Mouse (Mus musculus) midbrain, embryonic 15.5 days (tissue): ENCODE results near the gene Crcp. TPM values are rescaled to one million over a fixed set of nuclear protein-coding genes. Genes with fewer than 3 reads are reported as not detected.
A peak's percentile ranks its signal among the peaks of the same experiment; 100 is the strongest.

ENCODE experiments used
- ATAC-seq: fragments of 200-750 bp; cut with Nextera tagmentation; replicated peaks from 2 replicates; pipeline ENCODE4 v1.8.0; 2017; ENCODE audit warnings: moderate TSS enrichment
- H3K27ac ChIP-seq: fragments of 300-500 bp; sonication (generic); 2 replicates; pipeline ENCODE4 v1.5.1; 2015; ENCODE audit warnings: mild to moderate bottlenecking, inconsistent platforms
- H3K27me3 ChIP-seq: fragments of 300-500 bp; sonication (generic); replicated peaks from 2 replicates; pipeline ENCODE4 v1.6.1; 2015; ENCODE audit warnings: inconsistent platforms
- H3K36me3 ChIP-seq: fragments of 300-500 bp; sonication (generic); replicated peaks from 2 replicates; pipeline ENCODE4 v1.6.1; 2015; ENCODE audit warnings: inconsistent platforms
- H3K4me1 ChIP-seq: fragments of 300-500 bp; sonication (generic); 2 replicates; pipeline ENCODE4 v1.6.1; 2015; ENCODE audit warnings: inconsistent platforms
- H3K4me2 ChIP-seq: fragments of 300-500 bp; sonication (generic); 2 replicates; pipeline ENCODE4 v1.6.1; 2015; ENCODE audit warnings: inconsistent platforms, mild to moderate bottlenecking, moderate library complexity
- H3K4me3 ChIP-seq: fragments of 300-500 bp; sonication (generic); 2 replicates; pipeline ENCODE4 v1.5.1; 2015; ENCODE audit warnings: mild to moderate bottlenecking, inconsistent platforms
- H3K9ac ChIP-seq: fragments of 300-500 bp; sonication (generic); 2 replicates; pipeline ENCODE4 v1.6.1; 2015; ENCODE audit warnings: mild to moderate bottlenecking, inconsistent platforms
- H3K9me3 ChIP-seq: fragments of 300-500 bp; sonication (generic); 2 replicates; pipeline ENCODE4 v1.6.1; 2016; ENCODE audit warnings: inconsistent platforms
- WGBS: fragments of 180-500 bp; shearing (Covaris S2); methylation state at CpG from one replicate; pipeline ENCODE4 v1.1.7; 2015; ENCODE audit warnings: mixed read lengths; 5-methylcytosine and 5-hydroxymethylcytosine counted together
- polyA plus RNA-seq: library from polyadenylated mRNA; unstranded; fragments of >200 nt; fragmentation: Nextera tagmentation; extraction: Ambion mirVana; gene quantifications from 2 replicates; pipeline ENCODE4 v1.2.1, GENCODE M21; 2015

The Crcp gene
- polyA plus RNA-seq, 1 experiment from 2014 or later = 88.6 TPM

- H3K4me1 ChIP-seq = no peaks in the 10 kb centered on the region
- H3K36me3 ChIP-seq = peaks cover 10% of the 10 kb centered on the region; the same call in 1 of the 2 replicates
- no peak overlapping the region for H3K9ac ChIP-seq
- H3K27ac ChIP-seq = no peak overlapping the region
- no peak overlapping the region for H3K4me2 ChIP-seq
- H3K4me3 ChIP-seq = no peak overlapping the region
- ATAC-seq = no peak
- no peaks in the 10 kb centered on the region for H3K27me3 ChIP-seq
- WGBS = 31% methylated on average over 6 of the region's 6 CpGs
- H3K9me3 ChIP-seq = no peaks in the 10 kb centered on the region
Observed at GRCm38 (mm10) chr5:130050416-130050815, 21.3 kb downstream of the Crcp start.

DNA sequence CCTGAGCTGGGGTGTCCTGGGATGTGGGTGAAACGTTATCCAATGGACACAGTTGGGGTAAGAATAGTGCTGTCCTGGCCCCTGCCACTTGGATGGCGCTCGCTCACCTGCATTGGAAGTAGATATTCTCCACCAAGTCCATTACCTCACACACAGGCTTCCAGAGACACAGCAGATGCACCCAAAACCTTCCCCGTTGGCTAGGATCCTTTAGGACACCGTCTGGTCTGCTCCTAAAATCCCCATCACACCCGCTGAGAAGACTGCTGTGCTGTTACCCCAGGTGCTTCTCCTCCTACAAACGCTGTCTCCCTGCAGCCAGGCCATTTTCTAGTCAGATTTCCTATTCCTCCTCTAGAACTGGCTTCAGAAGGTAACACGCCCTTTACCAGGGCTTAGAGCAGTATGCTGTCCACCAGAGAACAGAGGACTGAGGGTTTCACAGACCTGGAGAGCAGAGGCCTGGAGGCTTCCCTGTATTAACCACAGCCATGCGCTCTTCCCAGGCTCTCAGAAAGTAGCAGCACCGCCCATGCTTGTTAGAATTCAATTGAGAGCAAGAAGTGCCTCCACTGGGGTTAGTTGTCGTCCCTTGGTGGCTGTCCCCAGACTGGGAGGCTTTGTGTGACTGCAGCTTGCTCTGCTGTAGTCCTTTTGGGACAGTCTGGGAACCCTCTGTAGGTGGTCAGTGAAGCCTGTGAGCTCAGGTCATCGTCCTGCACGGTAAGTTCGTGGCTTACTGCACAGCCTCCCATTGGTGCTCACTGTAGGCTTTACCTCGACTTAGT, 22.2 kb downstream of the Crcp start:
- WGBS = 83% methylated on average over 15 of the region's 15 CpGs
- H3K36me3 ChIP-seq = peaks cover 11% of the 10 kb centered on the region; the same call in 1 of the 2 replicates
- H3K9me3 ChIP-seq = no peaks in the 10 kb centered on the region

DNA sequence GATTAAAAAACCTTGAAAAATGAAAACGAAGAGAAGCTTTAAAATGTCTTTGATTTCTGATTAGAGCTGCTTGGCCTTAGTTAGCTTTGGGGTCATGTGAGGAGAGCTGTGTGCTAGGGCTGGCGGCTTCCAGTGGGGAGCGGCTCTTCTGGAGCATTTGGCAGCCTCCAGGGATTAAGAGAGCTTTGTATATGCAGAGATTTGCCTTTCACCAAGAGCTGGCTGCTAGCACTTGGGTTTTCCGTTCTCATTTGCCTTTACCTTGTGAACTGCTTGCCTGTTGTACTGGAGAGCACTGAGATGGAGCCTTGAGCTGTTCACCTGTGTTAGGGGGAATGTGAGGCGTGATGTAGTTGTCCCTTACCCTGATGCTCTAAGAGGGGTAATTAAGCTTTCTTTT, 23.4 kb downstream of the Crcp start:
- H3K9ac ChIP-seq = no peak overlapping the region
- no peak for ATAC-seq

More for the DNA sequence above, 22.2 kb downstream of the Crcp start:
- H3K4me1 ChIP-seq = no peaks in the 10 kb centered on the region
- ATAC-seq = no peak
- no peak overlapping the region for H3K4me3 ChIP-seq
- no peaks in the 10 kb centered on the region for H3K27me3 ChIP-seq
- H3K27ac ChIP-seq = no peak overlapping the region
- H3K9ac ChIP-seq = no peak overlapping the region
- H3K4me2 ChIP-seq = no peak overlapping the region

DNA sequence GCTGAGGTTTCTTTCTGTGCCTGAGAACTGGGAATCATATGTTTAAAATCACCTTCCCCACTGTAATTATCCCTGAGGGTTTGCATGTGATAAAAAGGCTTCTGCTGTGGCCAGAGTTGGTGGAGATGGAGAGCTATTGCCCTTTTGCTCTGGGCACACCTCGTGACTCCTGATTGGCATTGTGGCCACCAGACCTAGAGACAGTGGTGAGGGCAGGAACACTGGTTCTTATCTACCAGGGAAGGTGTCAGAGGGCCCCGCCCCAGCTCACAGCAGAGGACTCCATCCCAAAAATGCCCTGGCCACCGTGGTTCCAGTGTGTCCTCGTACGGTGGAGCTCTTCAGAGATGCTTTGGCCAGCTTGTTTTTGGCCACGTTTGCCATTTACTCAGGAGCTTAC, 23.9 kb downstream of the Crcp start:
- Histone ChIP-seq H3K9ac (no peak overlapping the region), H3K27ac (no peak overlapping the region), H3K4me3 (no peak overlapping the region), H3K36me3 (peaks cover 5% of the 10 kb centered on the region; the same call in 1 of the 2 replicates), H3K9me3 (no peaks in the 10 kb centered on the region), H3K4me2 (no peak overlapping the region), H3K4me1 (no peaks in the 10 kb centered on the region), H3K27me3 (no peaks in the 10 kb centered on the region)
- no peak for ATAC-seq
- WGBS = 89% methylated on average over 6 of the region's 6 CpGs

More for the DNA sequence above, 23.4 kb downstream of the Crcp start:
- no peak overlapping the region for H3K27ac ChIP-seq
- H3K36me3 ChIP-seq = peaks cover 5% of the 10 kb centered on the region; the same call in 1 of the 2 replicates
- no peaks in the 10 kb centered on the region for H3K9me3 ChIP-seq
- H3K27me3 ChIP-seq = no peaks in the 10 kb centered on the region
- no peak overlapping the region for H3K4me3 ChIP-seq
- no peak overlapping the region for H3K4me2 ChIP-seq
- H3K4me1 ChIP-seq = no peaks in the 10 kb centered on the region
- WGBS = 68% methylated on average over 5 of the region's 5 CpGs

GRCm38 (mm10) chr5:130055688-130056087, 26.6 kb downstream of the Crcp start:
- WGBS = 92% methylated on average over 4 of the region's 4 CpGs
- H3K36me3 ChIP-seq = peaks cover 5% of the 10 kb centered on the region; the same call in 1 of the 2 replicates

DNA sequence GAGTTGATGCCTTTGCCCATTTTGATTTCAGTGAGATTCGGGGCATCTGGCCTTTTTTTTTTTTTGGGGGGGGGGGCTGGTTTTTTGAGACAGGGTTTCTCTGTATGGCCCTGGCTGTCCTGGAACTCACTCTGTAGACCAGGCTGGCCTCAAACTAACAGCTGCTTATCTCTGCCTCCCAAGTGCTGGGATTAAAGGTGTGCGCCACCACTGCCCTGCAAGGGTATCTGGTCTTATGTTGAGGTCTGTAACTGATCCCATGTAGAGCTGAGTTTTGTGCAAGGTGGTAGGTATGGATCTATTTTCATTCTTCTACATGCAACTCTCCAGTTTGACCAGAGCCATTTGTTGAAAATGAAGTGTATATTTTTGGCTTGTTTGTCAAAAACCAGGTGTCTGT, 27.2 kb downstream of the Crcp start:
- no peak for ATAC-seq
- peaks cover 5% of the 10 kb centered on the region; the same call in 1 of the 2 replicates for H3K36me3 ChIP-seq
- H3K4me2 ChIP-seq = no peak overlapping the region
- no peaks in the 10 kb centered on the region for H3K9me3 ChIP-seq
- no peaks in the 10 kb centered on the region for H3K27me3 ChIP-seq
- no peak overlapping the region for H3K4me3 ChIP-seq
- H3K4me1 ChIP-seq = no peaks in the 10 kb centered on the region
- no peak overlapping the region for H3K9ac ChIP-seq
- H3K27ac ChIP-seq = no peak overlapping the region
- WGBS = 98% methylated on average over 2 of the region's 2 CpGs

More at GRCm38 (mm10) chr5:130055688-130056087, 26.6 kb downstream of the Crcp start:
- H3K4me3 ChIP-seq = no peak overlapping the region
- H3K4me1 ChIP-seq = no peaks in the 10 kb centered on the region
- H3K9ac ChIP-seq = no peak overlapping the region
- H3K4me2 ChIP-seq = no peak overlapping the region
- no peaks in the 10 kb centered on the region for H3K27me3 ChIP-seq
- no peak overlapping the region for H3K27ac ChIP-seq
- H3K9me3 ChIP-seq = no peaks in the 10 kb centered on the region
- ATAC-seq = no peak

DNA sequence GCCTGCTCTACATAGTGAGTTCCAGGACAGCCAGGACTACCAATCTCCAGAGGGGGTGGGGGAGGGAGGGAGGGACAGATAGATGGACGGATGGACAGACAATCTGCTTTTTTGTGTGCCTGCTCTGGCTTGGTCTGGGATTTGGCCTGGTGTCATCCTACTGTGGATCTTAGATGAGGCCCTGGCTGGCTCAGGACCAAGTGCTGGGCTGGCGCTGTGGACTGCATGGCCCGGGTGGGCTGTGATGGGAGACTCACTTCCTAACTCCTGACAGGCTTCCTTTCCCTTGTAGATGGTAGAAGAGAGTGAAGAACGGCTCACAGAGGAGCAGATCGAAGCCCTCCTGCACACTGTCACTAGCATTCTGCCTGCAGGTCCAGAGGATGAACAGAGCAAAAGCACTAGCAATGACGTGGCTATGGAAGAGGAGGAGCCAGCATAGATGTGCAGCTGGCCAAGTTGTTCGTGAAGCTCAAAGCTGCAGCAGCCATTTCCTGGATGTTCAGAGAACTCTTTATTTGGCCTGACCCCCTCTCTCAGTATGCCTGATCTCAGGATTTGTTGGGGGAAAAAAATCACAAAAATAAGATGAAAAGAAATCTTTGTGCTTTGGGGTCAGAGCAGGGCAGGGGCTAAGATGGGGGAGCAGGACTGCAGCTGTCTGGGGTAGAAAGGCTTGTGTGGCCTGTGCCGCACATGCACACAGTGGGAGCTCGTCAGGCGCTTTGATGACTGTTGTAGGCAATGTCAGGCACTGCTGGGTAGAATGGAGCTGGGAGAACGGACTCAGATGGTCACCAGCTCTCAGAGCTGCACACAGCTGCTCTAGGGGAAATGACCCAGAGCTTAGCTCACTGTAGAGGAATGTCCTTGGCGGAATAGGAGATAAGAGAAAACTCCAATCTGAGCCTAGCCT, 30.6 kb downstream of the Crcp start:
- H3K4me2 ChIP-seq = no peak overlapping the region
- no peak overlapping the region for H3K9ac ChIP-seq
- no peak overlapping the region for H3K4me3 ChIP-seq
- H3K4me1 ChIP-seq = no peaks in the 10 kb centered on the region
- 66% methylated on average over 12 of the region's 12 CpGs for WGBS
- 0 out of 2 replicates have a peak overlapping the region, but pooled peaks have one; percentile 15 for H3K27ac ChIP-seq
- no peaks in the 10 kb centered on the region for H3K9me3 ChIP-seq
- ATAC-seq = no peak
- H3K27me3 ChIP-seq = no peaks in the 10 kb centered on the region
- peaks cover 5% of the 10 kb centered on the region; the same call in 1 of the 2 replicates for H3K36me3 ChIP-seq

GRCm38 (mm10) chr5:130060329-130060665, 31.2 kb downstream of the Crcp start:
- ATAC-seq = no peak
- no peak overlapping the region for H3K9ac ChIP-seq
- H3K4me3 ChIP-seq = no peak overlapping the region
- no peaks in the 10 kb centered on the region for H3K27me3 ChIP-seq
- H3K4me1 ChIP-seq = no peaks in the 10 kb centered on the region
- no peaks in the 10 kb centered on the region for H3K9me3 ChIP-seq
- no peak overlapping the region for H3K4me2 ChIP-seq
- WGBS = 88% methylated on average over 4 of the region's 4 CpGs
- H3K36me3 ChIP-seq = peaks cover 3% of the 10 kb centered on the region; the same call in 1 of the 2 replicates
- no peak overlapping the region for H3K27ac ChIP-seq

- 88% methylated on average over 2 of the region's 2 CpGs for WGBS
- H3K9ac ChIP-seq = no peak overlapping the region
- 0 out of 2 replicates have a peak overlapping the region, but pooled peaks have one; percentile 15 for H3K27ac ChIP-seq
- H3K4me3 ChIP-seq = no peak overlapping the region
- H3K27me3 ChIP-seq = no peaks in the 10 kb centered on the region
- no peaks in the 10 kb centered on the region for H3K9me3 ChIP-seq
- H3K4me1 ChIP-seq = no peaks in the 10 kb centered on the region
- H3K4me2 ChIP-seq = no peak overlapping the region
- no peaks in the 10 kb centered on the region; the same call in 1 of the 2 replicates for H3K36me3 ChIP-seq
- no peak for ATAC-seq
Observed at GRCm38 (mm10) chr5:130062096-130062495, 33.0 kb downstream of the Crcp start.

DNA sequence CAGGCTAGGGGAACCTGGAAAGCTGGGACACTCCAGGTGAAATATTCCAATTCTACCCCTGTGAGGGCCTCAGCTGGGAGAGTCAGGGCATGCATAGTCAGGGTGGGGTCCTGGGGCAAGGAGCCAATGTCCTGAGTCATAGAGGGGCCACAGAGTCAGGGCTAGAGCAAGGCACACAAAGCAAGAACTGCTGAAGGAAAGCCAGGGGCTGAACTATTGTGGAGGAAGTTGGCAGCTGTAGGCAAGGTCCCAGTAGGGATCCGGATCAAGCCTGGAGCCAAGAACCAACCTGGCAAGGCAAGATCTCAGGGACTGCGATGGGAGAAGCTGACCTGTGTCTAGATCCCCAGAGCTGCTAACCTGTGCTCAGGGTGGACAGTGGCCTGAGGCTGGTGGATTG, 34.7 kb downstream of the Crcp start:
- Histone ChIP-seq H3K27me3 (no peaks in the 10 kb centered on the region), H3K9ac (no peak overlapping the region), H3K9me3 (no peaks in the 10 kb centered on the region), H3K27ac (no peak overlapping the region), H3K4me2 (no peak overlapping the region), H3K4me3 (no peak overlapping the region), H3K36me3 (no peaks in the 10 kb centered on the region; the same call in 1 of the 2 replicates), H3K4me1 (no peaks in the 10 kb centered on the region)
- 86% methylated on average over 2 of the region's 2 CpGs for WGBS
- no peak for ATAC-seq

GRCm38 (mm10) chr5:130065579-130065978, 36.5 kb downstream of the Crcp start:
- no peaks in the 10 kb centered on the region; the same call in 1 of the 2 replicates for H3K9me3 ChIP-seq
- no peak overlapping the region for H3K4me3 ChIP-seq
- no peaks in the 10 kb centered on the region for H3K27me3 ChIP-seq
- H3K9ac ChIP-seq = no peak overlapping the region
- H3K4me1 ChIP-seq = no peaks in the 10 kb centered on the region
- H3K4me2 ChIP-seq = no peak overlapping the region
- no peak for ATAC-seq
- H3K27ac ChIP-seq = no peak overlapping the region
- 97% methylated on average over 1 of the region's 1 CpGs for WGBS
- no peaks in the 10 kb centered on the region; the same call in 1 of the 2 replicates for H3K36me3 ChIP-seq

DNA sequence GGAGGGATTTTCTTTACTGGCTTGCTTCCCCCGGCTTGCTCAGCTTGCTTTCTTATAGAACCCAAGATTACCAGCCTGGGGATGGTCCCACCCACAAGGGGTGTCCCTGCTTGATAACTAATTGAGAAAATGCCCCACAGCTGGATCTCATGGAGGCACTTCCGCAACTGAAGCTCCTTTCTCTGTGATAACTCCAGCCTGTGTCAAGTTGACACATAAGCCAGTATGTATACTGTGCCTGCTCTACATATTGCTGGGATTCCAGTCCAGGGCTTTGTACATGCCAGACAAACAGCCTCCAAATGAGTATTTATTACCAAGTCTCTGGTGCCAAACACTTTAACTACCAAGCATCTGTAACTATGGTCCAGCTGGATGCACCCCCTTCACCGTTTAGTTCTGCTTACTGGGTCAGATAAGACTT, 38.8 kb downstream of the Crcp start:
- Histone ChIP-seq H3K9me3 (no peaks in the 10 kb centered on the region; the same call in 1 of the 2 replicates), H3K27ac (no peak overlapping the region), H3K4me1 (no peaks in the 10 kb centered on the region), H3K4me3 (no peak overlapping the region), H3K9ac (no peak overlapping the region), H3K4me2 (no peak overlapping the region), H3K27me3 (no peaks in the 10 kb centered on the region), H3K36me3 (no peaks in the 10 kb centered on the region)
- ATAC-seq = no peak
- WGBS = 82% methylated on average over 3 of the region's 3 CpGs
